Mouse (Mus musculus) layer of hippocampus, adult 8-10 months (tissue): ENCODE data around the gene Ly6g. TPM values are rescaled to one million over a fixed set of nuclear protein-coding genes. Genes with fewer than 3 reads are reported as not detected.
"Not testable (repeated sequence)": the region's sequence is repeated elsewhere in the genome, so short reads cannot be mapped to it uniquely, and the experiment has no call there.

Experiments
- DNase-seq, 2 experiments: peaks; one replicate each; pipeline ENCODE4 v3.0.0; 2022; ENCODE audit warnings: low spot score in 2 of 2
- total RNA-seq, 4 experiments: library from RNA; stranded (reverse); gene quantifications; 2 replicates each; pipeline ENCODE4 v1.2.4; 2022

The Ly6g gene
- total RNA-seq: not detected

DNA sequence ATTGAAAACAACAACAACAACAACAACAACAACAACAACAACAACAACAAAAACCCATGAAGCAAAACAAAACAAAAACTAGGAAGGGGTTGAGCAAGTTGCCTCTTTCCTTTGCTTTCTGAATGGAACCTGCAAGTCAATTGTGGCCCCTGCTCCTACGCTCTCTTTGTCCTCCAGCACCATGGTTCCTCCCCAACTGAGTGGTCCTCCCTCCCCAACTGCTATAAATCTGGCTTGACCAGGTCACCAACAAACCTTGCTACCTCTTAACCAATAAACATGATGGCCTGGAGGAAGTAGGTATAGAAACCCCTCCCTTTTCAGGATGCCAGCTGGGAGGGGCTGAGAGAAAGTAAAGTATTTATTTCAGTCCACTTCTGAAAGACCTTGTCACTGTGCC is at the start of gene Ly6g:
Ly6g (plus strand) TSS at position 301 of the 400 bp plus-strand sequence.
- DNase-seq: no peak

DNA sequence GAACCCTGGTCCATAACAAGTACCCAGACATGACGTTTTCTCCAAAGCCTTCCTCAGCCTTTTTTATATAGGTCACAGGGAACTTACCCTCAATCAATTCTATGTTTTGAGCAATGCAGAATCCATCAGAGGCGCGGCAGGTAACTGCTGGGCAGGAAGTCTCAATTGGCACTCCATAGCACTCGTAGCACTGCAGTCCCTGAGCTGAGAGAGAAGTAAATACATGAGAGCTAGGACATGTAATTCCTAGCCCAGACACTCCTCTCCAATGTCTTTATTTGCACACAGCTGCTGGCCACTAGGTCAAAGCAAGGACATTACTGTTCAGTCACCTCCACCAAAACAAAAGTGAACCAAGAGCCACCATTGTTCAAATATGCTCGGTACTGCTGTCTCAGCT is 44.6 kb upstream of the Ly6g start:
- not testable (repeated sequence) for DNase-seq

- DNase-seq: not testable (repeated sequence)
Measured at GRCm38 (mm10) chr15:75111861-75112630, 43.0 kb upstream of the Ly6g start, which contains the start of gene Ly6c2. Gene Ly6c2 (minus strand): TSS chr15:75111970.

DNA sequence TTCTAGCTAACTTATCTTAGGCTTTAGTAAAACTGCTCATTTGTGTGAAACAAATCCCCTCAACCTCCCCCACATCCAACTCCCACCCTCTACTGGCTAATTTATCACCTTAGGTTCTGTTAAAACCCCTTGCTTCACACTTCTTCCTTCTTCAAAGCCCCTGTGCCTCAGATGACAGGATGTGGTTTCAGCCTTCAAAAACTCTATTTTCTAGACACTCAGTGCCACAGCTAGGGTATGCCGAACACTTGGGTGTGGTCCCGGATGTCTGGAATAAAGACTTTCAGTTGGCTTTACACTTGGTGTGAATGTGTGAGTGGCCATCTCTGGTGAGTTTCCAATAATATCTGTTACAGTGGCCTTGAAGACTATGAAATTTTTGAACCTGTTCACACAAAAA is 38.5 kb upstream of the Ly6g start:
- no peak for DNase-seq

GRCm38 (mm10) chr15:75117481-75117880 is 37.6 kb upstream of the Ly6g start:
- not testable (repeated sequence) for DNase-seq

DNA sequence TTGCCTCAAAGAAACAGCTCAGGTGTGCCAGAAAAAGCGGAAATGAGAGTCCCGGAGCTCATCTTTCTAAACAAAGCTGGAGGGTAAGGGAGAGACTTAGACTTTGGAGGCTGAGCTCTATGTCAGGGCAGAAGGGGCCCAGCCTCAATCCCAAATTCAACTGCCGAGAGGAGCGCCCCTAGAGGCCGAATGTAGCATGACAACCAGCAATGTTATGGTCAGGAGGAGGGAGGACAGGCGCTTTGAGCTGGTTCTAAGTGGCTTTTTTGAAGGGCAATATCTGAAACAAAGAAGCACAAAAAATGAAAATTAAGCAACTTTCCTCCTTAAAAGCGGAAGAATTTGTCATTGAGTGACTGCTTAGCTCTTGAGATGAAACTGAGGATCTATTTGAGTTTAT is 36.3 kb upstream of the Ly6g start:
- not testable (repeated sequence) for DNase-seq

GRCm38 (mm10) chr15:75120066-75120465 is 35.0 kb upstream of the Ly6g start:
- no peak for DNase-seq

- DNase-seq: not testable (repeated sequence)
Measured at GRCm38 (mm10) chr15:75132346-75132745, 22.7 kb upstream of the Ly6g start.

DNA sequence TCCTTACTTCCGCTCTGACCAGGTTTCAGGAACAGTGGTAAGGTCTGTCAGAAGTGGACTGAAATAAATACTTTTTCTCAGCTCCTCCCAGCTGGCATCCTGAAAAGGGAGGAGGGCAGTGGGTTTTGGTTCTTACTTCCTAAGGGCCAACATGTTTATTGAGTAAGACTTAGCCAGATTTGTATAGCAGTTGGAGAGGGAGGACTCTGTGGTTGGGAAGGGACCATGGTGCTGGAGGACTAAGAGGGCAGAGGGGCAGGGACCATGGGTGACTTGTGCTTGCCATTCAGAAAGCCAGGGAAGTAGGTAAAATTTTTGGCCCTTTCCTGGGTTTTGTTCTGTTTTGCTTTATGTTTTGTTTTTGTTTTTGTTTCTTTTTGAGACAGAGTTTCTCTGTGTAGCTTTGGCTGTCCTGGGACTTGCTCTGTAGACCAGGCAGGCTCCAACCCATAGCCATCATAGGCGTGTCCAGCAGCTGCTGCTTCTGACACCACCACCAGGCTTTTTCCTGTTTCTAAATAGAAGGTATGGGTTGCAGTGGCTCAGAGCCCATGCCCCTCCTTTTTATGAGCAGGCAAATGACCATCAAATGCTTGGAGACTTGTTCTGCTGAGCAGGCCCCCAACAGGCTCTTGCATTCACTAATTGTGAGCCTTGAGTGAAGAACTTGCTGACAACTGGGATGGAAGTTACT is 19.8 kb upstream of the Ly6g start:
- not testable (repeated sequence) for DNase-seq

DNA sequence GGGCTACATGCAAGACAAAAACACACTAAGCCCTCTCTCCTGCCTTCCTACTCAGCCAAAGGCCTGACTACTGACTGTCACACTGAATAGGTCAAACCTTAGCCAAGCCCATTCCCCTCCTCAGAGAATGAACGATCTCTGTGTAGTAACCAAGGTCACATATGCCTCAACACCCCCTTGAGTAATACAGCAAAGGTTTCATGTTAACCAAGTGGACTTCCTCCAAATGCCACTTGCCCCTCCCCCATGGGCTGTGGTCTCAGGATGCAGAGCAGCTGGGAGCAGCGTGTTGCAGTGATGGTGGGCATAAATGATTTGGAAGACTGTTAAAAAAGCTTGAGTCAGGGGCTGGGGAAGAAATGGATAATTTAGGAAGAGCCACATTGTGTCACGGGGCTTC is 17.3 kb upstream of the Ly6g start:
- DNase-seq: not testable (repeated sequence)

DNA sequence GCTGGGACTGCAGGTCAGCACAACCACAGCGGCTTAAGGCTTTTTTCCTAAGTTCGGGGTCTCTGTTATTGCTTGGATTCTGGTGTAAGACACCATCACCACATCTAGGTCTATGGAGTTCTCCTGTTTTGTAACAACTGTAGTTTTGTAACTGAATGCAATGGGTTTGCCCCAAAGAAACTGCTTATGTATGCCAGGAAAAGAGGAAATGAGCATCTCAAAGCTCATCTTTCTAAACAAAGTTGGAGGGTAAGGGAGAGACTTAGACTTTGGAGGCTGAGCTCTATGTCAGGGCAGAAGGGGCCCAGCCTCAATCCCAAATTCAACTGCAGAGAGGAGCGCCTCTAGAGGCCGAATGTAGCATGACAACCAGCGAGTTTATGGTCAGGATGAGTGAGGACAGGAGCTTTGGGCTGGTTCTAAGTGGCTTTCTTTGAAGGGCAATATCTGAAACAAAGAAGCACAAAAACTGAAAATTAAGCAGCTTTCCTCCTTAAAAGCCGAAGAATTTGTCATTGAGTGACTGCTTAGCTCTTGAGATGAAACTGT is 13.2 kb upstream of the Ly6g start:
- DNase-seq: not testable (repeated sequence)

DNA sequence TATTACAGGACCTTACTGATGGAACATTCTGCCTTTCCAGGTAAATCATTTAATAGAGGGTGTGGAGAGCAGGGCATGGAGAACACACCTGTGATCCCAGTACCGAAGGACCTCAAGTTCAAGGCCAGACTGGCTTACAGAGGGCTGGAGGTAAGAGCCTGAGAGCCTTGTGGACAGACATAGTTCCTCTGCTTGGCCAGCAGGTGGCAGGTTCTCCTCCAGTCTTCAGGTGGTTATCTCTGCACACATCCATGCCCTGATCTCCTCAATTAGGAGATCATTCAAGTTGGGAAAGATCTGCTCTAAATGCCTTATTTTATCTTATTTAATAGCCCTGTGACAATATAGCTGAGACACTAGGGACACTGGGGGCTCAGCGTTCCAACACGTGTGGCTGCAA is 11.3 kb upstream of the Ly6g start:
- DNase-seq: no peak

DNA sequence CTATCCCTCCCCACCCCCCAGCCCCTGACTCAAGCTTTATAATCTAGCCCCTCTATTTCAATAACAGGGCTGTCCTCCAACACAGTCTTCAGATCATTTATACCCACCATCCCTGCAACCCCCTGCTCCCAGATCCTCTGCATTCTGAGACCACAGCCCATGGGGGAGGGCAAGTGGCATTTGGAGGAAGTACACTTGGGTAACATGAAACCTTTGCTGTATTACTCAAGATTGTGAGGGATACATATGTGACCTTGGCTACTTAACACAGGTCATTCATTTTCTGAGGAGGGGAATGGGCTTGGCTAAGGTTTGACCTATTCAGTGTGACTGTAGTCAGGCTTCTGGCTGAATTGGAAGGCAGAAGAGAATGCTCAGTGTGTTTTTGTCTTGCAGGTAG is 2.0 kb upstream of the Ly6g start:
- no peak for DNase-seq

- DNase-seq: no peak
Measured at GRCm38 (mm10) chr15:75157646-75158045, 2.6 kb downstream of the Ly6g start.

GRCm38 (mm10) chr15:75175506-75175905 is 20.5 kb downstream of the Ly6g start:
- no peak for DNase-seq

DNA sequence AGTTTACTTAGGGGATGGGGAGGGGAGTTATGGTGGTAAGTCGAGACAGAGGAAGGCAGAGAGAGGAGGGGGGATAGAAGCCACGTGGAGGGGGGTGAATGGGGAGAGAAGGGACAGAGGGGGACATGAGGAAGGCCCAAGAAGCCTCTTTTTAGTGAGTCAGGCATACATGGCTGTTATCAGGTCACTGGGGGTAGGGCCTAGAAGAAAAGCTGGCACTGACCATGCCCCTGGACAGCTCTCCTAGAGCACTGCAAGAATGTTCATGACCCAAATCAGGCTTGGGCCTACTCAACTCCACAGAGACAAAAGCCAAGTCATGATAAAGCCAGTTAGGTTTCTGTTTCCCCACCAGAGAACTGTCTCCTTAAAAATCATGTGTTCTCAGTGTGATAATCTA is 31.3 kb downstream of the Ly6g start:
- no peak for DNase-seq

- DNase-seq: no peak
Measured at GRCm38 (mm10) chr15:75189116-75189515, 34.1 kb downstream of the Ly6g start.

DNA sequence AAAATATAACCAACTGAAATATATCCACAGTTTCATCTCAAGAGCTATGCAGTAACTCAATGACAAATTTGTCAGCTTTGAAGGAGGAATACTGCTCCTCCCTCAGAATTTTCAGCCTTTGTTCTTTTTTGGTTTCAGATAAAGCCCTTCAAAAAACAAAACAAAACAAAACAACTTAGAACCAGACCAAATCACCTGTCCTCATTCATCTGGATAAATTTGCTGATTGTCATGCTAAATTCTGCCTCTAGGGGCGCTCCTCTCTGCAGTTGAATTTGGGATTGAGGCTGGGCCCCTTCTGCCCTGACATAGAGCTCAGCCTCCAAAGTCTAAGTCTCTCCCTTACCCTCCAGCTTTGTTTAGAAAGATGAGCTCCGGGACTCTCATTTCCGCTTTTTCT is 35.5 kb downstream of the Ly6g start:
- DNase-seq: not testable (repeated sequence)
